Mouse (Mus musculus) bone marrow, adult 2 months (tissue): ENCODE data around the gene E2f3. TPM values are rescaled to one million over a fixed set of nuclear protein-coding genes. Genes with fewer than 3 reads are reported as not detected.

Source experiments
- H3K27ac ChIP-seq: fragments of 200-500 bp; 2 replicates; pipeline ENCODE4 v1.5.1; 2012; ENCODE audit warnings: low read depth, mild to moderate bottlenecking, control low read depth, inconsistent platforms, low read length; ENCODE audit not compliant: control insufficient read depth, poor library complexity, insufficient read depth
- H3K4me1 ChIP-seq: fragments of 200-500 bp; 2 replicates; pipeline ENCODE4 v1.6.1; 2011; ENCODE audit warnings: low read length; ENCODE audit not compliant: control insufficient read depth, insufficient read depth
- H3K4me3 ChIP-seq: fragments of 200-500 bp; replicated peaks from 2 replicates; pipeline ENCODE3; 2011; ENCODE audit warnings: mild to moderate bottlenecking, low read depth, low read length, control low read depth; ENCODE audit not compliant: control insufficient read depth
- CTCF ChIP-seq: fragments of 200-500 bp; IDR thresholded peaks from 2 replicates; pipeline ENCODE4 v1.5.1; 2011; ENCODE audit warnings: low read length, control low read depth; ENCODE audit not compliant: control insufficient read depth, insufficient read depth
- POLR2A ChIP-seq: fragments of 200-500 bp; IDR thresholded peaks from 2 replicates; pipeline ENCODE4 v1.6.1; 2011; ENCODE audit warnings: low read depth, mild to moderate bottlenecking, control low read depth, low read length, borderline replicate concordance; ENCODE audit not compliant: control insufficient read depth
- WGBS: fragments of 180-500 bp; shearing (Covaris S2); methylation state at CpG from one replicate; pipeline ENCODE4 v1.1.7; 2018; 5-methylcytosine and 5-hydroxymethylcytosine counted together
- polyA plus RNA-seq: library from polyadenylated mRNA; stranded (reverse); fragments of >200 nt; gene quantifications from 2 replicates; pipeline ENCODE4 v1.2.4, GENCODE M21; 2011; ENCODE audit warnings: low replicate concordance; ENCODE audit not compliant: missing spikeins, insufficient read depth, insufficient read length

E2f3 gene
- polyA plus RNA-seq, 1 experiment = 11.1 TPM

DNA sequence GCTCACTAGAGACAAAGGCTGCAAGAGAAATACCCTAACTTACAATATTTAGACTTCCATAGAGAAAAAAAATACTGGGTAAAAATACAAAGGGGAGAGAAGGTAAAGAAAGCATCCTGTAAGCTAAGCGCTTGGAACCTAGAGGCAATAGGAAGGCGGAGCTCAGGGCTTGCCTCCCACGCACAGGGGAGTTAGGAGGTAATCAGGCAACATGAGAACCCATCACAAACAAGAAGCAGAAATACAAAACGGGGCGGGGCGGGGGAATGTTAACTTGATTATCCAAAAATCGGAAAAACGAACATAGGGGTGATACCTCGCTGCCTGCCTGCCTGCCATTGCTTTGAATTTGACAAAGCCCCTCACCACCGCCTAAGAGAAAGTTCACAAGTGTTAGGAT, 31.1 kb downstream of the E2f3 start:
- TF ChIP-seq POLR2A (no peak), CTCF (no peak)
- Histone ChIP-seq H3K4me1 (no peaks in the 10 kb centered on the region; the same call in 1 of the 2 replicates), H3K4me3 (no peak overlapping the region), H3K27ac (no peak overlapping the region)
- 97% methylated on average over 10 of the region's 10 CpGs for WGBS

- Histone ChIP-seq H3K4me1 (no peaks in the 10 kb centered on the region; the same call in 1 of the 2 replicates), H3K4me3 (no peak overlapping the region), H3K27ac (no peak overlapping the region)
- TF ChIP-seq POLR2A = no peak
- no peak for TF ChIP-seq CTCF
- 95% methylated on average over 4 of the region's 4 CpGs for WGBS
Measured at GRCm38 (mm10) chr13:29953417-29954045, 32.3 kb downstream of the E2f3 start.

DNA sequence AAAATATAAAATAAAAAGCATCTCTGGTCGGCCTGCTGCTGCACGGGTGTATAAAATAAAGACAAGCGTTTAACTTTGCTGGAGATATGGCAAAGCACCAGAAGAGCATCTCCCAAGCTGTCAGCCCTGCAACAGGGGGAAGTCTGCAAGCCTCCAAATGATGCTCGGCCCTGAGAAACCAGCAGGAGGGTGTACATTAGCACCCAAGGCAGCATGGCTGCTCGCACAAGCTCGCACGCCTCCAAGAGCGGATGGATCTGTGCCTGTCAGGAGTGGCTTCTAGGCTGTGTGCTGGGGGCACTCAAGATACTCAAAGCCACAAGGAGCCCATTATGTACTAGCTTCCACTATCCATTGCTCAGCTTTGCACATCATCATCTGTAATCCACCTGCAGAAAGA, 39.8 kb downstream of the E2f3 start:
- no peak for TF ChIP-seq CTCF
- TF ChIP-seq POLR2A = no peak
- H3K27ac ChIP-seq = no peak overlapping the region
- H3K4me1 ChIP-seq = no peaks in the 10 kb centered on the region; the same call in 1 of the 2 replicates
- H3K4me3 ChIP-seq = no peak overlapping the region
- WGBS = 90% methylated on average over 8 of the region's 8 CpGs

DNA sequence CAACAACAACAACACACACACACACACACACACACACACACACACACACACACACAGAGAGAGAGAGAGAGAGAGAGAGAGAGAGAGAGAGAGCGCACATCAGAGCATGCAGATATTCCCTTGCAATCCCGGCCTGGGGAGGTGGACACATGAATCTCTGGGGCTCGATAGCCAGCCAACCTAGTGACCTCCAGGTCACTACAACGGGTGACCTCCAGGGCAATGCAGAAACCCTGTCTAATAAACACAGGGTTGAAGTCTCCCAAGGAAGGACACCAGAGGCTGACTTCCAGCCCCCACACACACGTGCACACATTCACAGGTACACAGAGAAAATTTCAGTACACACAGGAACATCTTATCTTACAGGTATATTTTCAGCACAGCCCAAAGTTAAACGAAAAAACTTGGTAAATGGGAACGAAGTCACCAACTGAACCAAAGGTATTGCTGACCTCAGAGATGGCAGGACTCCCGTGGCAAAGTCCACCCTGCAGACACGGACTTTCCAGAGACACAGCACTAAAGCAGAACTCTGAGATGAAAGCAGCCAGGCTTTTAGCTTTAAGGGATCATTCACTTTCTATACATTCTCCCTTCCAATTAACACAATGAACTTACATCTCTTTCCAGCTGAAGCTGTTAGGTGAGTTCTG, 40.8 kb downstream of the E2f3 start:
- TF ChIP-seq CTCF (no peak), POLR2A (no peak)
- H3K27ac ChIP-seq = no peak overlapping the region
- WGBS = 86% methylated on average over 9 of the region's 9 CpGs
- H3K4me3 ChIP-seq = no peak overlapping the region
- H3K4me1 ChIP-seq = no peaks in the 10 kb centered on the region

DNA sequence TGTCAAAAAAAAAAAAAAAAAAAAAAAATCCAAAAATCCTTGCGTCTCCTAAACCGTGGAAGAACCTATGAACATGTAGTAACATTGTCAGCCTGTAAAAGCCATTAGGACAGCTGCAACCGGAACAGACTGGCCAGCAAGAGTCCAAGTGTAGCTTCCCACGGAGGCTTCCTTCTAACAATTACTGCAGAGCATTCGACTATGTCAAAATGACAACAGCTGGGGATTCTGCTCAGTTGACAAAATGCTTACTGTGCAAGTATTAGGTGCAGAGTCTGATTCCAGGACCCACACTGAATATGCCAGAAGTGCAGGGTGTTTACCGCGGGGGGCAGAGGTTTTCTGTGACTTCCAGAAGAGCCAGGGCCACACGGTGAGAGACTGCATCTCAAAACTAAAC, 41.4 kb downstream of the E2f3 start:
- 89% methylated on average over 8 of the region's 8 CpGs for WGBS
- Histone ChIP-seq H3K4me1 (no peaks in the 10 kb centered on the region), H3K27ac (no peak overlapping the region), H3K4me3 (no peak overlapping the region)
- no peak for TF ChIP-seq POLR2A
- no peak for TF ChIP-seq CTCF

DNA sequence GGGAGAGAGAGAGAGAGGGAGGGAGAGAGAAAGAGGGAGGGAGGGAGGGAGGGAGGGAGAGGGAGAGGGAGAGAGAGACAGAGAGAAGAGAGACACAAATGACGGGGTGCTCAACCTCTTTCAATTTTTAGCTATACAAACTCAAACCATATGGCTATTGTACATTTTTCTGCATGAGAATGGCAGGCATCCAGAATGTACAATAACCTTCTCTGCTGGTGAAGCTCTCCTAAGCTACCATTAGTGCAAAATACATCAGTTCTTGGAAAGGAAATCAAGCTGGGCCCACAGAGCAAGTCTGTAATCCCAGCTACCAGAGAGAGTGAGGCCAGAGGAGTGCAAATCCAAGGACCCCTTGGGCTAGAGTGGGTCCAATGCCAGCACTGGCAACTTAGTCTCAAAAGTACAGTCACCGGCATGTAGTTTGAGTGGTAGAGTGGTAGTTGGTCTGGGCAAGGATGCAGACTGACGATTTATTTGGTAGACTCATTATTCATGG, 42.3 kb downstream of the E2f3 start:
- H3K4me1 ChIP-seq = no peaks in the 10 kb centered on the region
- no peak overlapping the region for H3K27ac ChIP-seq
- WGBS = 85% methylated on average over 3 of the region's 3 CpGs
- TF ChIP-seq POLR2A (no peak), CTCF (no peak)
- no peak overlapping the region for H3K4me3 ChIP-seq

GRCm38 (mm10) chr13:29940071-29940470, 45.8 kb downstream of the E2f3 start:
- no peaks in the 10 kb centered on the region for H3K4me1 ChIP-seq
- no peak overlapping the region for H3K4me3 ChIP-seq
- no peak for TF ChIP-seq POLR2A
- TF ChIP-seq CTCF = no peak
- no peak overlapping the region for H3K27ac ChIP-seq
- WGBS = 87% methylated on average over 7 of the region's 7 CpGs

- no peak overlapping the region for H3K27ac ChIP-seq
- no peak overlapping the region for H3K4me3 ChIP-seq
- WGBS = 84% methylated on average over 4 of the region's 4 CpGs
- no peaks in the 10 kb centered on the region for H3K4me1 ChIP-seq
- TF ChIP-seq POLR2A (no peak), CTCF (no peak)
Measured at GRCm38 (mm10) chr13:29939399-29939798, 46.5 kb downstream of the E2f3 start.
